Mouse (Mus musculus): ENCODE measurements around the gene Abt1. TPM values are rescaled to one million over a fixed set of nuclear protein-coding genes. Genes with fewer than 3 reads are reported as not detected.

Gene Abt1
- total RNA-seq, 2 experiments from 2014 or later = 6.3 to 6.5 TPM

- DNase-seq (ENCODE audit: extremely low spot score in 1 of 2, low spot score in 2 of 2) = no peak
Measured at GRCm38 (mm10) chr13:23395301-23396245, 28.1 kb downstream of the Abt1 start.

GRCm38 (mm10) chr13:23387548-23387947, 36.1 kb downstream of the Abt1 start:
- intact Hi-C loops (cut with DNase I) = no loop called here
- no peak for DNase-seq (ENCODE audit: extremely low spot score in 1 of 2, low spot score in 2 of 2)

More at GRCm38 (mm10) chr13:23395301-23396245, 28.1 kb downstream of the Abt1 start:
- intact Hi-C loops (cut with DNase I) = no loop called here

- intact Hi-C loops (cut with DNase I) = no loop called here
- no peak for DNase-seq (ENCODE audit: extremely low spot score in 1 of 2, low spot score in 2 of 2)
Measured at GRCm38 (mm10) chr13:23383127-23383526, 40.5 kb downstream of the Abt1 start.

- intact Hi-C loops (cut with DNase I) = no loop called here
- DNase-seq (ENCODE audit: extremely low spot score in 1 of 2, low spot score in 2 of 2) = no peak
Measured at GRCm38 (mm10) chr13:23372433-23372832, 51.2 kb downstream of the Abt1 start.

GRCm38 (mm10) chr13:23370075-23370474, 53.6 kb downstream of the Abt1 start:
- no peak for DNase-seq (ENCODE audit: extremely low spot score in 1 of 2, low spot score in 2 of 2)
- intact Hi-C loops (cut with DNase I) = no loop called here

- no peak for DNase-seq (ENCODE audit: extremely low spot score in 1 of 2, low spot score in 2 of 2)
Measured at GRCm38 (mm10) chr13:23369421-23369765, 54.3 kb downstream of the Abt1 start.

GRCm38 (mm10) chr13:23368583-23369420, 54.9 kb downstream of the Abt1 start, which contains the start of gene Zfp322a:
Gene Zfp322a (minus strand): TSS chr13:23369208.
- DNase-seq (ENCODE audit: extremely low spot score in 1 of 2, low spot score in 2 of 2) = peak; percentile 95 to 97
- intact Hi-C loops (cut with DNase I) = loop anchor here (10.0 kb wide), 1 partner anchor 54 kb away; no protein-coding TSS in a partner anchor

More at GRCm38 (mm10) chr13:23369421-23369765, 54.3 kb downstream of the Abt1 start:
- intact Hi-C loops (cut with DNase I) = loop anchor here (10.0 kb wide), 1 partner anchor 55 kb away; no protein-coding TSS in a partner anchor

Other genes with a start within 250 kb of the Abt1 start
- gene Vmn1r220, start 235.9 kb downstream of the Abt1 start, total RNA-seq (2021) = not detected
- gene Vmn1r221, start 209.7 kb downstream of the Abt1 start, total RNA-seq (2021) = not detected
- not detected for gene Vmn1r222, start 187.9 kb downstream of the Abt1 start, total RNA-seq (2021)
- gene Vmn1r223, start 176.7 kb downstream of the Abt1 start, total RNA-seq (2021) = not detected
- 10 to 100 TPM; 38.1 to 40.8 TPM for gene Zfp322a, start 54.7 kb downstream of the Abt1 start, total RNA-seq (2021)
- gene Btn1a1, start 42.0 kb upstream of the Abt1 start, total RNA-seq (2021) = not detected
- under 1 TPM; 0.75 to 0.88 TPM for gene Btn2a2, start 65.0 kb upstream of the Abt1 start, total RNA-seq (2021)
- gene Hist1h4h, start 107.2 kb upstream of the Abt1 start, total RNA-seq (2021) = 100 to 1,000 TPM; 265 to 270 TPM
- 10 to 100 TPM; 27.0 to 28.3 TPM for gene Hist1h2af, start 110.0 kb upstream of the Abt1 start, total RNA-seq (2021)
- gene Hist1h3g, start 111.6 kb upstream of the Abt1 start, total RNA-seq (2021) = 10 to 100 TPM in 1 of 2 experiments, 1 to 10 TPM in 1; 9.7 to 10.4 TPM
- 1 to 10 TPM; 1.4 to 1.7 TPM for gene Hist1h2bh, start 119.5 kb upstream of the Abt1 start, total RNA-seq (2021)
- 10 to 100 TPM; 22.6 to 23.0 TPM for gene Hist1h3f, start 120.2 kb upstream of the Abt1 start, total RNA-seq (2021)
- gene Hist1h4f, start 127.8 kb upstream of the Abt1 start, total RNA-seq (2021) = 100 to 1,000 TPM; 148 to 159 TPM
- gene Hist1h1d, start 129.4 kb upstream of the Abt1 start, total RNA-seq (2021) = 1 to 10 TPM; 4.5 to 5.3 TPM
- 10 to 100 TPM; 65.0 to 81.2 TPM for gene Hist1h3e, start 138.5 kb upstream of the Abt1 start, total RNA-seq (2021)
- gene Hist1h2ae, start 147.4 kb upstream of the Abt1 start, total RNA-seq (2021) = 10 to 100 TPM in 1 of 2 experiments, 1 to 10 TPM in 1; 9.5 to 14.3 TPM
- 100 to 1,000 TPM in 1 of 2 experiments, 10 to 100 TPM in 1; 94.0 to 103 TPM for gene Hist1h2bg, start 147.5 kb upstream of the Abt1 start, total RNA-seq (2021)
- 10 to 100 TPM; 38.1 to 39.3 TPM for gene Hist1h2bf, start 150.3 kb upstream of the Abt1 start, total RNA-seq (2021)
- gene Hist1h2ad, start 150.5 kb upstream of the Abt1 start, total RNA-seq (2021) = 1 to 10 TPM; 5.8 to 9.4 TPM
- 1 to 10 TPM; 8.4 to 9.1 TPM for gene Hist1h3d, start 151.9 kb upstream of the Abt1 start, total RNA-seq (2021)
- 100 to 1,000 TPM; 134 to 145 TPM for gene Hist1h4d, start 157.7 kb upstream of the Abt1 start, total RNA-seq (2021)
- gene Hist1h2be, start 197.3 kb upstream of the Abt1 start, total RNA-seq (2021) = 1 to 10 TPM; 6.8 to 7.2 TPM
- 10 to 100 TPM; 62.5 to 68.0 TPM for gene Hist1h1e, start 198.7 kb upstream of the Abt1 start, total RNA-seq (2021)